Mouse (Mus musculus): ENCODE data around the gene Usp29. TPM values are rescaled to one million over a fixed set of nuclear protein-coding genes. Genes with fewer than 3 reads are reported as not detected.

Gene Usp29
- polyA plus RNA-seq, 1 experiment: not detected

DNA sequence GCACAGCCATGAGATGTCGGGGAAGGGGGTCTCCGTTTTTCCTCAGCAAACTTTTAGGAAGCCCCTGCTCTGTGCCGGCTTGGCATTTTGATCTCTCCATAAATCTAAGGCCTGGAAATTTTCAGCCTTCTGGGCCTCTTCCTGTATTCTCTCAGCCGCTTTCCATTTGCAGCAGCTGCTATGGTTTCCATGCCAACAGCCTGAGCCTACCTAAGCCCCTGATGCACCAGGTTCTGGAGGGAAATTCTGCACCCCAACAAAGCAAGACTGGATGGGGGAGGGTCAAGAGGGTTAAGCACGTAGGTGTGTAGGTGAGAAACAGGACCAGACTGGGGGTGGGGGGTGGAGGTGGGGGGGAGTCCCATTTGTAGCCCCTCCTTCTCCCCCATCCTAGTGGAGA lies 105.0 kb downstream of the Usp29 start:
- Histone ChIP-seq H3K27ac (ENCODE audit: insufficient read depth, low read length) (no peak overlapping the region), H3K36me3 (ENCODE audit: control insufficient read depth, insufficient read depth, low read length) (no peaks in the 10 kb centered on the region), H3K27me3 (ENCODE audit: control insufficient read depth, insufficient read depth, low read length) (no peaks in the 10 kb centered on the region), H3K4me3 (ENCODE audit: extremely low read depth, insufficient read depth, insufficient read length) (no peak overlapping the region), H3K4me1 (ENCODE audit: control insufficient read depth, insufficient read depth, insufficient read length) (no peaks in the 10 kb centered on the region)
- TF ChIP-seq CTCF (IDR thresholded peaks at IDR 0.05; ENCODE audit: extremely low read depth, insufficient read depth, insufficient read length, insufficient replicate concordance) (no peak), POLR2A (IDR thresholded peaks at IDR 0.05; ENCODE audit: low read depth, low read length) (no peak)
- no peak for DNase-seq (ENCODE audit: low read depth in 1 of 2, low spot score in 2 of 2)
- 26% methylated on average over 5 of the region's 5 CpGs for WGBS

- WGBS: 49% methylated on average over 3 of the region's 3 CpGs
- H3K4me1 ChIP-seq (ENCODE audit: control insufficient read depth, insufficient read depth, insufficient read length): no peaks in the 10 kb centered on the region
- no peak for DNase-seq (ENCODE audit: low read depth in 1 of 2, low spot score in 2 of 2)
- H3K27me3 ChIP-seq (ENCODE audit: control insufficient read depth, insufficient read depth, low read length): no peaks in the 10 kb centered on the region
- no peak for TF ChIP-seq POLR2A (IDR thresholded peaks at IDR 0.05; ENCODE audit: low read depth, low read length)
- TF ChIP-seq CTCF (IDR thresholded peaks at IDR 0.05; ENCODE audit: extremely low read depth, insufficient read depth, insufficient read length, insufficient replicate concordance): no peak
- no peak overlapping the region for H3K27ac ChIP-seq (ENCODE audit: insufficient read depth, low read length)
- no peaks in the 10 kb centered on the region for H3K36me3 ChIP-seq (ENCODE audit: control insufficient read depth, insufficient read depth, low read length)
- H3K4me3 ChIP-seq (ENCODE audit: extremely low read depth, insufficient read depth, insufficient read length): no peak overlapping the region
Observed at GRCm38 (mm10) chr7:6837297-6837925, 107.0 kb downstream of the Usp29 start.

GRCm38 (mm10) chr7:6837926-6838554 lies 107.7 kb downstream of the Usp29 start:
- no peak overlapping the region for H3K4me3 ChIP-seq (ENCODE audit: extremely low read depth, insufficient read depth, insufficient read length)
- H3K27me3 ChIP-seq (ENCODE audit: control insufficient read depth, insufficient read depth, low read length): no peaks in the 10 kb centered on the region
- no peak overlapping the region for H3K27ac ChIP-seq (ENCODE audit: insufficient read depth, low read length)
- no peaks in the 10 kb centered on the region for H3K36me3 ChIP-seq (ENCODE audit: control insufficient read depth, insufficient read depth, low read length)
- WGBS: 78% methylated on average over 9 of the region's 9 CpGs
- TF ChIP-seq POLR2A (IDR thresholded peaks at IDR 0.05; ENCODE audit: low read depth, low read length): no peak
- TF ChIP-seq CTCF (IDR thresholded peaks at IDR 0.05; ENCODE audit: extremely low read depth, insufficient read depth, insufficient read length, insufficient replicate concordance): no peak
- H3K4me1 ChIP-seq (ENCODE audit: control insufficient read depth, insufficient read depth, insufficient read length): no peaks in the 10 kb centered on the region
- no peak for DNase-seq (ENCODE audit: low read depth in 1 of 2, low spot score in 2 of 2)

- H3K4me1 ChIP-seq (ENCODE audit: control insufficient read depth, insufficient read depth, insufficient read length): no peaks in the 10 kb centered on the region
- 78% methylated on average over 5 of the region's 5 CpGs for WGBS
- H3K36me3 ChIP-seq (ENCODE audit: control insufficient read depth, insufficient read depth, low read length): no peaks in the 10 kb centered on the region
- no peaks in the 10 kb centered on the region for H3K27me3 ChIP-seq (ENCODE audit: control insufficient read depth, insufficient read depth, low read length)
- H3K27ac ChIP-seq (ENCODE audit: insufficient read depth, low read length): no peak overlapping the region
- no peak overlapping the region for H3K4me3 ChIP-seq (ENCODE audit: extremely low read depth, insufficient read depth, insufficient read length)
- no peak for DNase-seq (ENCODE audit: low read depth in 1 of 2, low spot score in 2 of 2)
- TF ChIP-seq CTCF (IDR thresholded peaks at IDR 0.05; ENCODE audit: extremely low read depth, insufficient read depth, insufficient read length, insufficient replicate concordance): no peak
- TF ChIP-seq POLR2A (IDR thresholded peaks at IDR 0.05; ENCODE audit: low read depth, low read length): no peak
Observed at GRCm38 (mm10) chr7:6840860-6841259, 110.5 kb downstream of the Usp29 start.

DNA sequence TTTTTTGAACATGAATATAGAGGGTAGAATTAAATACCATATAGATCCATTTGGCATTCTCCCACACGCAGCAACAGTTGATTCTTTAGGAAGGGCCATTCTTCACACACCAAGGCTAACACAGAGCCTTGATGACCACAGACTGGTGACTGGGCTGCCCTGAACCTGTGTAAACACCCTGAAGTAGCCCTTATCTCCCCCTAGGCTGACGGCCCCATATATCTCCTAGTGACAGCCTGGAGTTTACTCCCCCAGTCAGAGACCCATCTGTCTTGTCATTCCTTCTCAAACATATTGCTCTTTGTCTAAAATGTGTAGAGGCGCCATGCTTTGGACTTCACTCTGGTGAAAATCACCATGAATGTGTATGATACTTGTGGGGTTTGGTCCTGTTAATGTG lies 119.1 kb downstream of the Usp29 start:
- DNase-seq (ENCODE audit: low read depth in 1 of 2, low spot score in 2 of 2): no peak
- 74% methylated on average over 3 of the region's 3 CpGs for WGBS
- H3K4me3 ChIP-seq (ENCODE audit: extremely low read depth, insufficient read depth, insufficient read length): no peak overlapping the region
- H3K27ac ChIP-seq (ENCODE audit: insufficient read depth, low read length): no peak overlapping the region
- no peaks in the 10 kb centered on the region for H3K36me3 ChIP-seq (ENCODE audit: control insufficient read depth, insufficient read depth, low read length)
- no peaks in the 10 kb centered on the region for H3K27me3 ChIP-seq (ENCODE audit: control insufficient read depth, insufficient read depth, low read length)
- no peak for TF ChIP-seq POLR2A (IDR thresholded peaks at IDR 0.05; ENCODE audit: low read depth, low read length)
- TF ChIP-seq CTCF (IDR thresholded peaks at IDR 0.05; ENCODE audit: extremely low read depth, insufficient read depth, insufficient read length, insufficient replicate concordance): no peak
- no peaks in the 10 kb centered on the region for H3K4me1 ChIP-seq (ENCODE audit: control insufficient read depth, insufficient read depth, insufficient read length)

DNA sequence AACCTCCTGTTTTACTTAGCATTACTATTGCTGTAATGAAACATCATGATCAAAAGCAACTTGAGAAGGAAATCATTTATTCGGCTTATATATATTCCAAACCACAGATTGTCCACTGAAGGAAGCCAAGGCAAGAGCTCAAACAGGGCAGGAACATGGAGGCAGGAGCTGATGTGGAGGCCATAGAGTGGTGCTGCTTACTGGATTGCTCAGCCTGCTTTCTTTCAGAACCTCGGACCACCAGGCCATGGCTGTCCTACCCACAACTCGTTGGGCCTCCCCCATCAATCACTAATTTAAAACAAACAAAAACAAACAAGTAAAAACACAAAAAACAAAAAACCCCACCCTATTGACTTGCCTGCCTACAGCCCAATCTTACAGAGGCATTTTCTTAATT lies 119.9 kb downstream of the Usp29 start:
- DNase-seq (ENCODE audit: low read depth in 1 of 2, low spot score in 2 of 2): no peak
- Histone ChIP-seq H3K27me3 (ENCODE audit: control insufficient read depth, insufficient read depth, low read length) (no peaks in the 10 kb centered on the region), H3K36me3 (ENCODE audit: control insufficient read depth, insufficient read depth, low read length) (no peaks in the 10 kb centered on the region), H3K27ac (ENCODE audit: insufficient read depth, low read length) (no peak overlapping the region), H3K4me1 (ENCODE audit: control insufficient read depth, insufficient read depth, insufficient read length) (no peaks in the 10 kb centered on the region), H3K4me3 (ENCODE audit: extremely low read depth, insufficient read depth, insufficient read length) (no peak overlapping the region)
- WGBS: 63% methylated on average over 3 of the region's 3 CpGs
- no peak for TF ChIP-seq POLR2A (IDR thresholded peaks at IDR 0.05; ENCODE audit: low read depth, low read length)
- no peak for TF ChIP-seq CTCF (IDR thresholded peaks at IDR 0.05; ENCODE audit: extremely low read depth, insufficient read depth, insufficient read length, insufficient replicate concordance)

GRCm38 (mm10) chr7:6851256-6851655 lies 120.9 kb downstream of the Usp29 start:
- Histone ChIP-seq H3K36me3 (ENCODE audit: control insufficient read depth, insufficient read depth, low read length) (no peaks in the 10 kb centered on the region), H3K4me1 (ENCODE audit: control insufficient read depth, insufficient read depth, insufficient read length) (no peaks in the 10 kb centered on the region), H3K27ac (ENCODE audit: insufficient read depth, low read length) (no peak overlapping the region), H3K4me3 (ENCODE audit: extremely low read depth, insufficient read depth, insufficient read length) (no peak overlapping the region), H3K27me3 (ENCODE audit: control insufficient read depth, insufficient read depth, low read length) (no peaks in the 10 kb centered on the region)
- 76% methylated on average over 6 of the region's 6 CpGs for WGBS
- TF ChIP-seq POLR2A (IDR thresholded peaks at IDR 0.05; ENCODE audit: low read depth, low read length) (no peak), CTCF (IDR thresholded peaks at IDR 0.05; ENCODE audit: extremely low read depth, insufficient read depth, insufficient read length, insufficient replicate concordance) (no peak)
- DNase-seq (ENCODE audit: low read depth in 1 of 2, low spot score in 2 of 2): no peak
